Mouse (Mus musculus): Measurements from ENCODE around the gene Babam2. TPM values are rescaled to one million over a fixed set of nuclear protein-coding genes. Genes with fewer than 3 reads are reported as not detected.

Gene Babam2
- total and polyA plus RNA-seq, 2 experiments from 2014 or later: 31.2 to 66.2 TPM

GRCm38 (mm10) chr5:31950532-31950931 is 253.0 kb downstream of the Babam2 start:
- Histone ChIP-seq H3K27ac (no peak overlapping the region), H3K9ac (replicated peaks; ENCODE audit: low read length) (no peak overlapping the region), H3K4me2 (ENCODE audit: low read depth, low read length) (no peak overlapping the region), H3K4me3 (ENCODE audit: low read length) (no peak overlapping the region), H3K36me3 (ENCODE audit: insufficient read depth, low read length) (no peaks in the 10 kb centered on the region), H3K9me3 (ENCODE audit: low read length) (no peaks in the 10 kb centered on the region), H3K27me3 (ENCODE audit: insufficient read depth, low read length) (no peaks in the 10 kb centered on the region), H3K4me1 (ENCODE audit: insufficient read depth, low read length) (no peaks in the 10 kb centered on the region)
- DNase-seq (ENCODE audit: low spot score) (no peak), ATAC-seq (no peak)
- TF ChIP-seq CTCF (IDR thresholded peaks at IDR 0.05; ENCODE audit: low read depth): no peak
- 88% methylated on average over 4 of the region's 4 CpGs for WGBS

GRCm38 (mm10) chr5:31955184-31955583 is 257.7 kb downstream of the Babam2 start:
- Histone ChIP-seq H3K27me3 (ENCODE audit: insufficient read depth, low read length) (no peaks in the 10 kb centered on the region), H3K9ac (replicated peaks; ENCODE audit: low read length) (no peak overlapping the region), H3K27ac (no peak overlapping the region), H3K9me3 (ENCODE audit: low read length) (no peaks in the 10 kb centered on the region), H3K4me2 (ENCODE audit: low read depth, low read length) (no peak overlapping the region), H3K4me3 (ENCODE audit: low read length) (no peak overlapping the region), H3K36me3 (ENCODE audit: insufficient read depth, low read length) (no peaks in the 10 kb centered on the region), H3K4me1 (ENCODE audit: insufficient read depth, low read length) (no peaks in the 10 kb centered on the region)
- ATAC-seq: no peak
- TF ChIP-seq CTCF (IDR thresholded peaks at IDR 0.05; ENCODE audit: low read depth): no peak
- 63% methylated on average over 3 of the region's 3 CpGs for WGBS
- DNase-seq (ENCODE audit: low spot score): no peak

- Histone ChIP-seq H3K9ac (replicated peaks; ENCODE audit: low read length) (no peak overlapping the region), H3K4me3 (ENCODE audit: low read length) (no peak overlapping the region)
Observed at GRCm38 (mm10) chr5:31956336-31956735, 258.9 kb downstream of the Babam2 start.

GRCm38 (mm10) chr5:31959886-31960285 is 262.4 kb downstream of the Babam2 start:
- DNase-seq (ENCODE audit: low spot score) (no peak), ATAC-seq (no peak)
- Histone ChIP-seq H3K4me1 (ENCODE audit: insufficient read depth, low read length) (no peaks in the 10 kb centered on the region), H3K27me3 (ENCODE audit: insufficient read depth, low read length) (no peaks in the 10 kb centered on the region), H3K4me2 (ENCODE audit: low read depth, low read length) (no peak overlapping the region), H3K9ac (replicated peaks; ENCODE audit: low read length) (no peak overlapping the region), H3K36me3 (ENCODE audit: insufficient read depth, low read length) (no peaks in the 10 kb centered on the region), H3K9me3 (ENCODE audit: low read length) (no peaks in the 10 kb centered on the region), H3K4me3 (ENCODE audit: low read length) (no peak overlapping the region), H3K27ac (no peak overlapping the region)
- 49% methylated on average over 8 of the region's 8 CpGs for WGBS
- TF ChIP-seq CTCF (IDR thresholded peaks at IDR 0.05; ENCODE audit: low read depth): no peak

More at GRCm38 (mm10) chr5:31956336-31956735, 258.9 kb downstream of the Babam2 start:
- Histone ChIP-seq H3K4me2 (ENCODE audit: low read depth, low read length) (no peak overlapping the region), H3K9me3 (ENCODE audit: low read length) (no peaks in the 10 kb centered on the region), H3K27me3 (ENCODE audit: insufficient read depth, low read length) (no peaks in the 10 kb centered on the region), H3K4me1 (ENCODE audit: insufficient read depth, low read length) (no peaks in the 10 kb centered on the region), H3K27ac (no peak overlapping the region), H3K36me3 (ENCODE audit: insufficient read depth, low read length) (no peaks in the 10 kb centered on the region)
- WGBS: 94% methylated on average over 3 of the region's 3 CpGs
- ATAC-seq (no peak), DNase-seq (ENCODE audit: low spot score) (no peak)
- no peak for TF ChIP-seq CTCF (IDR thresholded peaks at IDR 0.05; ENCODE audit: low read depth)

GRCm38 (mm10) chr5:31961423-31961822 is 263.9 kb downstream of the Babam2 start:
- no peaks in the 10 kb centered on the region for H3K9me3 ChIP-seq (ENCODE audit: low read length)
- DNase-seq (ENCODE audit: low spot score) (no peak), ATAC-seq (no peak)
- no peaks in the 10 kb centered on the region for H3K36me3 ChIP-seq (ENCODE audit: insufficient read depth, low read length)
- no peak overlapping the region for H3K4me3 ChIP-seq (ENCODE audit: low read length)
- no peak overlapping the region for H3K9ac ChIP-seq (replicated peaks; ENCODE audit: low read length)
- WGBS: 38% methylated on average over 2 of the region's 2 CpGs
- H3K4me2 ChIP-seq (ENCODE audit: low read depth, low read length): no peak overlapping the region
- H3K4me1 ChIP-seq (ENCODE audit: insufficient read depth, low read length): no peaks in the 10 kb centered on the region
- H3K27me3 ChIP-seq (ENCODE audit: insufficient read depth, low read length): no peaks in the 10 kb centered on the region
- TF ChIP-seq CTCF (IDR thresholded peaks at IDR 0.05; ENCODE audit: low read depth): no peak
- no peak overlapping the region for H3K27ac ChIP-seq

GRCm38 (mm10) chr5:31962346-31962745 is 264.9 kb downstream of the Babam2 start:
- Histone ChIP-seq H3K9ac (replicated peaks; ENCODE audit: low read length) (no peak overlapping the region), H3K36me3 (ENCODE audit: insufficient read depth, low read length) (no peaks in the 10 kb centered on the region), H3K4me1 (ENCODE audit: insufficient read depth, low read length) (no peaks in the 10 kb centered on the region), H3K9me3 (ENCODE audit: low read length) (no peaks in the 10 kb centered on the region), H3K4me2 (ENCODE audit: low read depth, low read length) (no peak overlapping the region), H3K27ac (no peak overlapping the region), H3K4me3 (ENCODE audit: low read length) (no peak overlapping the region), H3K27me3 (ENCODE audit: insufficient read depth, low read length) (no peaks in the 10 kb centered on the region)
- ATAC-seq (no peak), DNase-seq (ENCODE audit: low spot score) (no peak)
- TF ChIP-seq CTCF (IDR thresholded peaks at IDR 0.05; ENCODE audit: low read depth): no peak
- WGBS: 90% methylated on average over 3 of the region's 3 CpGs

GRCm38 (mm10) chr5:31963352-31963751 is 265.9 kb downstream of the Babam2 start:
- Histone ChIP-seq H3K4me3 (ENCODE audit: low read length) (no peak overlapping the region), H3K4me2 (ENCODE audit: low read depth, low read length) (no peak overlapping the region), H3K9me3 (ENCODE audit: low read length) (no peaks in the 10 kb centered on the region), H3K27me3 (ENCODE audit: insufficient read depth, low read length) (no peaks in the 10 kb centered on the region), H3K9ac (replicated peaks; ENCODE audit: low read length) (no peak overlapping the region), H3K4me1 (ENCODE audit: insufficient read depth, low read length) (no peaks in the 10 kb centered on the region), H3K36me3 (ENCODE audit: insufficient read depth, low read length) (no peaks in the 10 kb centered on the region), H3K27ac (no peak overlapping the region)
- ATAC-seq: no peak
- WGBS: 82% methylated on average over 8 of the region's 8 CpGs
- no peak for TF ChIP-seq CTCF (IDR thresholded peaks at IDR 0.05; ENCODE audit: low read depth)
- DNase-seq (ENCODE audit: low spot score): no peak
